Mouse (Mus musculus) myocyte (in vitro differentiated cells): Measurements from ENCODE around the gene Fndc5.

ENCODE experiments used
- E2F4 ChIP-seq: IDR thresholded peaks from one replicate; pipeline ENCODE4 v1.6.1; 2011; ENCODE audit warnings: mild to moderate bottlenecking, control low read depth, moderate library complexity; ENCODE audit not compliant: insufficient read depth
- POLR2A ChIP-seq: IDR thresholded peaks from one replicate; pipeline ENCODE4 v1.6.1; 2011; ENCODE audit warnings: low read depth, mild to moderate bottlenecking, control low read depth, moderate library complexity; ENCODE audit not compliant: insufficient read length
- POLR2AphosphoS2 ChIP-seq: IDR thresholded peaks from one replicate; pipeline ENCODE4 v1.6.1; 2011; ENCODE audit warnings: low read depth, control low read depth; ENCODE audit not compliant: insufficient read length
- TCF12 ChIP-seq: IDR thresholded peaks from one replicate; pipeline ENCODE4 v1.6.1; 2011; ENCODE audit warnings: mild to moderate bottlenecking, control low read depth; ENCODE audit not compliant: poor library complexity, insufficient read depth, severe bottlenecking
- TCF3 ChIP-seq: IDR thresholded peaks from one replicate; pipeline ENCODE4 v1.6.1; 2011; ENCODE audit warnings: low read depth, control low read depth; ENCODE audit not compliant: insufficient read length
- USF1 ChIP-seq: IDR thresholded peaks from one replicate; pipeline ENCODE4 v1.6.1; 2011; ENCODE audit warnings: low read depth, mild to moderate bottlenecking, control low read depth, moderate library complexity

DNA sequence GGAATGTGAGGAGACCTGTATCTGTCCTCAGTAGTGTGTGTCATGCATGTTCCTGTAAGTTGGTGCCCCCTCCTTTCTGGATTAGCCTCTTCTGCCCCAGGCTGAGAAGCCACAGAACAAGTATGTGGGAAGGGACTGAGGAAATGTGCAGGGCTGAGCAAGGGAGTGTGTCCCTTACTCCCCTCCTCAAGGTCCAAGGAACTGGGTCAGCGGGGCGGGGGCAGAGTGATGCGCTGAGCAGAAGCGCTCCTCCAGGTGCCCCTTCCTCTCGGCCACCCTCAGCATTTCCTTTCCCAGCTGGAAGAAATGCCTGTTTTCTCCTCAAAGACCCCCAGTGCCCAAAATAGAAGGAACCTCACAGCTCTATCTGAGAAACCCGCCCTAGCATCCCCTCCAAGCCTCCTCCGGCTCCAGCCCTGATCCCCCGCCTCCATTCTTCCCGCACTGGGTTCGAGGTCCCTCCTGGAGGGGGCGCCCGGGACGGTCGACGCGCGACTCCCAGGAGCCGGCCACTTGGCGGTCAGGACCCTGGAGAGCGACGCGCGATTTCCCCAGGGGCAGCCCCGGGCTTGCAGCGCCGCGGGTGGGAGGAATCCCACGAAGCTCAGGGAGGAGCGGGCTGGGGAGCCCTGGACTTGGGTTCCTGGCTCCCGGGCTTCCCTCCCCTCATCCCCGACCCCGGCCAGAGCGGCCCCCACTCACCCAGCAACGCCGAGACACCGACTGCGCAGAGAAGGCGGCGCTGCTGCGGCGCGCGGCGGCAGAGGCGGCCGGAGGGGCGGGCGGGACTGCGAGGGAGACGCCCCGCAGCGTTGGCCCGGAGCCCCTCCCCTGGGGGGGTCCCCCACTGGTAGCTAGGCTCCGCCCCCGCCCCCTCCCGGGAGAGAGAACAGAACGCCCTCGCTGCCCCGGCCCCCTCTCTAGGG is 16.0 kb upstream of the Fndc5 start:
- TF ChIP-seq POLR2A (no peak), TCF3 (no peak), E2F4 (no peak), USF1 (no peak), POLR2AphosphoS2 (no peak), TCF12 (no peak)
